Mouse (Mus musculus) spleen, postnatal 14 days (tissue): ENCODE data around the gene P2ry4.

Experiments used
- DNase-seq, 2 experiments: peaks; one replicate each; pipeline ENCODE4 v3.0.0; 2021 to 2022; ENCODE audit warnings: low spot score in 2 of 2

P2ry4 gene

GRCm38 (mm10) chrX:100594791-100595190, at the start of gene P2ry4:
TSS of gene P2ry4 (minus strand) at chrX:100594869.
- no peak for DNase-seq

- DNase-seq: no peak
Measured at GRCm38 (mm10) chrX:100638477-100638876, 43.8 kb upstream of the P2ry4 start.

GRCm38 (mm10) chrX:100629076-100629475, 34.4 kb upstream of the P2ry4 start:
- DNase-seq: no peak

- peak; percentile 73 to 79 for DNase-seq
Measured at GRCm38 (mm10) chrX:100625802-100626793, 31.4 kb upstream of the P2ry4 start, which contains the start of gene Pdzd11. TSS of gene Pdzd11 (minus strand) at chrX:100626568.

- DNase-seq: no peak
Measured at GRCm38 (mm10) chrX:100625546-100625801, 30.8 kb upstream of the P2ry4 start, which contains the start of gene Kif4. TSS of gene Kif4 (plus strand) at chrX:100625737.

GRCm38 (mm10) chrX:100625146-100625545, 30.5 kb upstream of the P2ry4 start:
- no peak for DNase-seq

GRCm38 (mm10) chrX:100624242-100624641, 29.6 kb upstream of the P2ry4 start:
- no peak for DNase-seq

GRCm38 (mm10) chrX:100621366-100621765, 26.7 kb upstream of the P2ry4 start:
- no peak for DNase-seq

- no peak for DNase-seq
Measured at GRCm38 (mm10) chrX:100618488-100618887, 23.8 kb upstream of the P2ry4 start.

- no peak for DNase-seq
Measured at GRCm38 (mm10) chrX:100605314-100605713, 10.6 kb upstream of the P2ry4 start, which contains the start of gene Arr3. TSS of gene Arr3 (plus strand) at chrX:100605497.

- DNase-seq: no peak
Measured at GRCm38 (mm10) chrX:100599755-100600154, 5.1 kb upstream of the P2ry4 start.

- no peak for DNase-seq
Measured at GRCm38 (mm10) chrX:100597439-100597838, 2.8 kb upstream of the P2ry4 start.

- no peak for DNase-seq
Measured at GRCm38 (mm10) chrX:100571951-100572350, 22.7 kb downstream of the P2ry4 start, which contains the start of gene Awat1. TSS of gene Awat1 (plus strand) at chrX:100572251.

GRCm38 (mm10) chrX:100565696-100566095, 29.0 kb downstream of the P2ry4 start:
- DNase-seq: no peak

GRCm38 (mm10) chrX:100556026-100556425, 38.6 kb downstream of the P2ry4 start:
- no peak for DNase-seq
